Mouse (Mus musculus) fibroblast of lung, adult 2 months (primary cell): ENCODE measurements at regions not wholly inside any gene's neighbourhood (a gene's known extent, or its start where the extent isn't known, plus 50 kb on each side); places are given as distances from the start of the nearest gene placed in this dataset.

Source experiments
- DNase-seq: peaks from one replicate; pipeline ENCODE4 v3.0.0-alpha.2; 2011; ENCODE audit warnings: low read depth

- no peak for DNase-seq
These were observed 132.2 kb downstream of the Tmem17 start for GRCm38 (mm10) chr11:22644010-22644625.

- DNase-seq, result no peak
These were observed 133.0 kb downstream of the Tmem17 start for GRCm38 (mm10) chr11:22644877-22645276.

- no peak for DNase-seq
These were observed 134.5 kb downstream of the Tmem17 start for GRCm38 (mm10) chr11:22646192-22646936.

- DNase-seq, result no peak
These were observed 136.4 kb downstream of the Tmem17 start for GRCm38 (mm10) chr11:22648275-22648674.

- DNase-seq, result no peak
These were observed 138.9 kb downstream of the Tmem17 start for GRCm38 (mm10) chr11:22650771-22651170.

GRCm38 (mm10) chr11:22651313-22651712 is 139.4 kb downstream of the Tmem17 start:
- DNase-seq, result no peak

GRCm38 (mm10) chr11:22651911-22652310 is 140.0 kb downstream of the Tmem17 start:
- DNase-seq, result no peak

- DNase-seq, result no peak
These were observed 141.0 kb downstream of the Tmem17 start for GRCm38 (mm10) chr11:22652931-22653330.

GRCm38 (mm10) chr11:22653366-22653765 is 141.5 kb downstream of the Tmem17 start:
- no peak for DNase-seq

GRCm38 (mm10) chr11:22657635-22658034 is 145.7 kb downstream of the Tmem17 start:
- DNase-seq, result no peak

GRCm38 (mm10) chr11:22661072-22661471 is 149.2 kb downstream of the Tmem17 start:
- no peak for DNase-seq

GRCm38 (mm10) chr11:22661713-22662551 is 150.0 kb downstream of the Tmem17 start:
- DNase-seq, result no peak

- DNase-seq, result no peak
These were observed 154.1 kb downstream of the Tmem17 start for GRCm38 (mm10) chr11:22665978-22666377.

GRCm38 (mm10) chr11:22666378-22666777 is 154.5 kb downstream of the Tmem17 start:
- no peak for DNase-seq

GRCm38 (mm10) chr11:22668220-22668619 is 156.3 kb downstream of the Tmem17 start:
- no peak for DNase-seq

GRCm38 (mm10) chr11:22669267-22669666 is 157.4 kb downstream of the Tmem17 start:
- DNase-seq, result no peak

GRCm38 (mm10) chr11:22671791-22672490 is 160.1 kb downstream of the Tmem17 start:
- DNase-seq, result no peak

GRCm38 (mm10) chr11:22675047-22675446 is 163.2 kb downstream of the Tmem17 start:
- DNase-seq, result no peak

GRCm38 (mm10) chr11:22675754-22676153 is 163.9 kb downstream of the Tmem17 start:
- no peak for DNase-seq

GRCm38 (mm10) chr11:22677337-22677736 is 165.4 kb downstream of the Tmem17 start:
- DNase-seq, result no peak

GRCm38 (mm10) chr11:22684576-22684975 is 172.7 kb downstream of the Tmem17 start:
- no peak for DNase-seq

GRCm38 (mm10) chr11:22690829-22691228 is 169.9 kb downstream of the B3gnt2 start:
- DNase-seq, result no peak
